In the genomic region with DNA sequence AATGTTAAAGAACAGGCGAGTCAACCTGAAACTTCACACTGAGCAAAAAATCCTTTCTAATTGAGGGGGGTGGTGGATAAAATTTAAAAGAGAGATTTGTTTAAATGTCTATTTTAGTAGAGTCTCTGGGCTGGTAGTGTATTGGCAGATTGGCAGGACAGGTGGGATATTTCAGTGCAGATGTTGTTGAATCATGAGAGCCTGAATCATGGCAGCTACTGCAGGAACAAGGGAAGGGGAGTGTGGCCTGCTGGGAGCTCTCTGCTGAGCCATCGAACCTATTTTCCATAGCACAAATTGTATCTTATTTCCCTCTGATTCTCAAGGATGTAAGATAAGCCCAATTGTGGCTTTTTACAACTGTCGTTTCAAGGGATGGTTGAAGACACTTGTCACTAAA, we compare ENCODE assay signal across 15 mouse cellular contexts.
"Had no signal": no experiment of that assay in that cellular context is flagged by ENCODE, and none has a peak within 500 bp of the region (broad histone marks: within the 10 kb centered on the region; RNA-seq: fewer than 3 reads in every experiment).

No protein-coding gene starts in this region.

- H3K4me2 ChIP-seq: lung, embryonic 14.5 days; neural tube, embryonic 12.5 days had no signal

- H3K36me3 ChIP-seq: midbrain, embryonic 10.5 days; neural tube, embryonic 12.5 days had no signal

- H3K4me3 ChIP-seq: midbrain, embryonic 10.5 days; neural tube, embryonic 12.5 days had no signal

- H3K27me3 ChIP-seq: neural tube, embryonic 12.5 days had no signal

- DNase-seq: lung, adult 18-20 months; lung, embryonic 14.5 days; lung, postnatal 10 days; lung, postnatal 4 days; midbrain, embryonic 14.5 days; retina, postnatal 1 day; right cerebral cortex, adult 18-20 months; right cerebral cortex, postnatal 25 days; right cerebral cortex, postnatal 4 days; spleen, adult 18-20 months; thymus, adult 18-20 months; thymus, postnatal 14 days; thymus, postnatal 36 days had no signal
